Mouse (Mus musculus) bone marrow, adult 2 months (tissue): ENCODE measurements around the gene Serpinb1a. TPM values are rescaled to one million over a fixed set of nuclear protein-coding genes. Genes with fewer than 3 reads are reported as not detected.
"Not testable (repeated sequence)": the region's sequence is repeated elsewhere in the genome, so short reads cannot be mapped to it uniquely, and the experiment has no call there.

ENCODE experiments used
- H3K27ac ChIP-seq: fragments of 200-500 bp; 2 replicates; pipeline ENCODE4 v1.5.1; 2012; ENCODE audit warnings: low read depth, mild to moderate bottlenecking, control low read depth, inconsistent platforms, low read length; ENCODE audit not compliant: control insufficient read depth, poor library complexity, insufficient read depth
- H3K4me1 ChIP-seq: fragments of 200-500 bp; 2 replicates; pipeline ENCODE4 v1.6.1; 2011; ENCODE audit warnings: low read length; ENCODE audit not compliant: control insufficient read depth, insufficient read depth
- H3K4me3 ChIP-seq: fragments of 200-500 bp; replicated peaks from 2 replicates; pipeline ENCODE3; 2011; ENCODE audit warnings: mild to moderate bottlenecking, low read depth, low read length, control low read depth; ENCODE audit not compliant: control insufficient read depth
- CTCF ChIP-seq: fragments of 200-500 bp; IDR thresholded peaks from 2 replicates; pipeline ENCODE4 v1.5.1; 2011; ENCODE audit warnings: low read length, control low read depth; ENCODE audit not compliant: control insufficient read depth, insufficient read depth
- POLR2A ChIP-seq: fragments of 200-500 bp; IDR thresholded peaks from 2 replicates; pipeline ENCODE4 v1.6.1; 2011; ENCODE audit warnings: low read depth, mild to moderate bottlenecking, control low read depth, low read length, borderline replicate concordance; ENCODE audit not compliant: control insufficient read depth
- WGBS: fragments of 180-500 bp; shearing (Covaris S2); methylation state at CpG from one replicate; pipeline ENCODE4 v1.1.7; 2018; 5-methylcytosine and 5-hydroxymethylcytosine counted together
- polyA plus RNA-seq: library from polyadenylated mRNA; stranded (reverse); fragments of >200 nt; gene quantifications from 2 replicates; pipeline ENCODE4 v1.2.4, GENCODE M21; 2011; ENCODE audit warnings: low replicate concordance; ENCODE audit not compliant: missing spikeins, insufficient read depth, insufficient read length

The Serpinb1a gene
- 42.2 and 91.9 TPM in 2 replicates for polyA plus RNA-seq

GRCm38 (mm10) chr13:32850668-32851404 is at the start of gene Serpinb1a:
Gene Serpinb1a (minus strand): TSS chr13:32851185.
- H3K4me1 ChIP-seq: peaks cover 4% of the 10 kb centered on the region

GRCm38 (mm10) chr13:32900639-32901038 is 49.7 kb upstream of the Serpinb1a start:
- WGBS: 6% methylated on average over 2 of the region's 2 CpGs
- Histone ChIP-seq H3K27ac (no peak overlapping the region), H3K4me1 (no peaks in the 10 kb centered on the region), H3K4me3 (no peak overlapping the region)
- no peak for TF ChIP-seq POLR2A
- peak; percentile 71 for TF ChIP-seq CTCF

More at GRCm38 (mm10) chr13:32850668-32851404, at the start of gene Serpinb1a:
- TF ChIP-seq CTCF: no peak
- TF ChIP-seq POLR2A: peak; percentile 49; the same call in 1 of the 2 replicates
- Histone ChIP-seq H3K4me3 (peak within 1 kb of the TSS; percentile 85), H3K27ac (peak within 1 kb of the TSS; percentile 71)
- WGBS: 12% methylated on average over 10 of the region's 10 CpGs

GRCm38 (mm10) chr13:32899114-32899513 is 48.1 kb upstream of the Serpinb1a start:
- 58% methylated on average over 2 of the region's 2 CpGs for WGBS
- not testable (repeated sequence) for H3K4me3 ChIP-seq, H3K27ac ChIP-seq, H3K4me1 ChIP-seq

GRCm38 (mm10) chr13:32898111-32898510 is 47.1 kb upstream of the Serpinb1a start, which contains the start of gene Serpinb1c:
Gene Serpinb1c (minus strand): TSS chr13:32898211.
- Histone ChIP-seq H3K4me3 (no peak within 1 kb of the TSS), H3K27ac (no peak within 1 kb of the TSS), H3K4me1 (no peaks in the 10 kb centered on the region)
- no peak for TF ChIP-seq POLR2A
- WGBS: 92% methylated on average over 2 of the region's 2 CpGs

GRCm38 (mm10) chr13:32896931-32897330 is 45.9 kb upstream of the Serpinb1a start:
- no peak overlapping the region for H3K27ac ChIP-seq
- no peak overlapping the region for H3K4me3 ChIP-seq
- no peaks in the 10 kb centered on the region for H3K4me1 ChIP-seq
- TF ChIP-seq CTCF: no peak
- no peak for TF ChIP-seq POLR2A
- 70% methylated on average over 4 of the region's 4 CpGs for WGBS

GRCm38 (mm10) chr13:32884755-32885154 is 33.8 kb upstream of the Serpinb1a start:
- H3K4me1 ChIP-seq: no peaks in the 10 kb centered on the region
- no peak for TF ChIP-seq CTCF
- TF ChIP-seq POLR2A: no peak

GRCm38 (mm10) chr13:32873862-32874261 is 22.9 kb upstream of the Serpinb1a start:
- H3K4me1 ChIP-seq: no peaks in the 10 kb centered on the region; the same call in 1 of the 2 replicates
- H3K27ac ChIP-seq: no peak overlapping the region
- TF ChIP-seq CTCF: no peak
- no peak for TF ChIP-seq POLR2A
- WGBS: 24% methylated on average over 1 of the region's 1 CpGs
- no peak overlapping the region for H3K4me3 ChIP-seq

More at GRCm38 (mm10) chr13:32884755-32885154, 33.8 kb upstream of the Serpinb1a start:
- Histone ChIP-seq H3K27ac (no peak overlapping the region), H3K4me3 (no peak overlapping the region)

- no peak overlapping the region for H3K27ac ChIP-seq
- 59% methylated on average over 5 of the region's 5 CpGs for WGBS
- no peak for TF ChIP-seq POLR2A
- TF ChIP-seq CTCF: no peak
- H3K4me1 ChIP-seq: no peaks in the 10 kb centered on the region; the same call in 1 of the 2 replicates
- no peak overlapping the region for H3K4me3 ChIP-seq
These were observed 17.9 kb upstream of the Serpinb1a start for GRCm38 (mm10) chr13:32868843-32869242.

- H3K4me1 ChIP-seq, H3K4me3 ChIP-seq, H3K27ac ChIP-seq: not testable (repeated sequence)
- WGBS: 20% methylated on average over 4 of the region's 4 CpGs
These were observed 17.2 kb upstream of the Serpinb1a start for GRCm38 (mm10) chr13:32868233-32868632.
